Mouse (Mus musculus): ENCODE data around the gene Cyp51. TPM values are rescaled to one million over a fixed set of nuclear protein-coding genes. Genes with fewer than 3 reads are reported as not detected.
"Not testable (repeated sequence)": the region's sequence is repeated elsewhere in the genome, so short reads cannot be mapped to it uniquely, and the experiment has no call there.

The Cyp51 gene
- polyA plus RNA-seq (2014; fragmentation: Nextera tagmentation; extraction: Ambion mirVana), result 150 and 170 TPM in 2 replicates

- under 1% methylated on average over 59 of the region's 59 CpGs for WGBS
- peak; percentile 99 for ATAC-seq (ENCODE audit: low FRiP score, low TSS enrichment)
- no peaks in the 10 kb centered on the region for H3K9me3 ChIP-seq (ENCODE audit: control insufficient read depth, low read length)
These were observed at the start of gene Cyp51 for GRCm38 (mm10) chr5:4104341-4105040. Gene Cyp51, minus strand, starts transcription at chr5:4104746.

GRCm38 (mm10) chr5:4112570-4113098, 8.1 kb upstream of the Cyp51 start:
- H3K27me3 ChIP-seq (ENCODE audit: control insufficient read depth, insufficient read depth, low read length), result no peaks in the 10 kb centered on the region
- DNase-seq, result no peak
- no peak overlapping the region for H3K4me2 ChIP-seq (ENCODE audit: low read length)
- H3K27ac ChIP-seq (replicated peaks; ENCODE audit: low read depth, low read length), result no peak overlapping the region
- H3K9me3 ChIP-seq (ENCODE audit: control insufficient read depth, low read length), result no peaks in the 10 kb centered on the region
- WGBS, result 93% methylated on average over 5 of the region's 5 CpGs
- no peak overlapping the region for H3K9ac ChIP-seq (replicated peaks; ENCODE audit: low read length)
- no peaks in the 10 kb centered on the region for H3K4me1 ChIP-seq (ENCODE audit: control insufficient read depth, insufficient read depth, low read length)
- no peak for ATAC-seq (ENCODE audit: low FRiP score, low TSS enrichment)
- no peaks in the 10 kb centered on the region for H3K36me3 ChIP-seq (ENCODE audit: control insufficient read depth, insufficient read depth, low read length)
- H3K4me3 ChIP-seq (replicated peaks; ENCODE audit: low read depth, low read length), result no peak overlapping the region

More at GRCm38 (mm10) chr5:4104341-4105040, at the start of gene Cyp51:
- Histone ChIP-seq H3K36me3 (ENCODE audit: control insufficient read depth, insufficient read depth, low read length) (peaks cover 30% of the 10 kb centered on the region), H3K4me2 (ENCODE audit: low read length) (peak within 1 kb of the TSS; percentile 74), H3K27me3 (ENCODE audit: control insufficient read depth, insufficient read depth, low read length) (no peaks in the 10 kb centered on the region), H3K4me3 (replicated peaks; ENCODE audit: low read depth, low read length) (peak within 1 kb of the TSS; percentile 97), H3K9ac (replicated peaks; ENCODE audit: low read length) (peak within 1 kb of the TSS; percentile 87), H3K4me1 (ENCODE audit: control insufficient read depth, insufficient read depth, low read length) (peaks cover 19% of the 10 kb centered on the region), H3K27ac (replicated peaks; ENCODE audit: low read depth, low read length) (peak within 1 kb of the TSS; percentile 99)
- DNase-seq, result peak; percentile 96

- ATAC-seq (ENCODE audit: low FRiP score, low TSS enrichment); DNase-seq; H3K27ac ChIP-seq (replicated peaks; ENCODE audit: low read depth, low read length); H3K4me2 ChIP-seq (ENCODE audit: low read length); H3K27me3 ChIP-seq (ENCODE audit: control insufficient read depth, insufficient read depth, low read length); H3K4me3 ChIP-seq (replicated peaks; ENCODE audit: low read depth, low read length); H3K9me3 ChIP-seq (ENCODE audit: control insufficient read depth, low read length); H3K9ac ChIP-seq (replicated peaks; ENCODE audit: low read length); H3K36me3 ChIP-seq (ENCODE audit: control insufficient read depth, insufficient read depth, low read length): not testable (repeated sequence)
- H3K4me1 ChIP-seq (ENCODE audit: control insufficient read depth, insufficient read depth, low read length), result peaks cover 11% of the 10 kb centered on the region
- 50% methylated on average over 7 of the region's 7 CpGs for WGBS
These were observed 2.5 kb upstream of the Cyp51 start for GRCm38 (mm10) chr5:4107056-4107455.

GRCm38 (mm10) chr5:4105651-4106186, 1.2 kb upstream of the Cyp51 start:
- Histone ChIP-seq H3K4me3 (replicated peaks; ENCODE audit: low read depth, low read length) (no peak overlapping the region), H3K4me2 (ENCODE audit: low read length) (no peak overlapping the region), H3K9me3 (ENCODE audit: control insufficient read depth, low read length) (no peaks in the 10 kb centered on the region), H3K27ac (replicated peaks; ENCODE audit: low read depth, low read length) (peak overlapping the region; percentile 99), H3K36me3 (ENCODE audit: control insufficient read depth, insufficient read depth, low read length) (peaks cover 20% of the 10 kb centered on the region), H3K4me1 (ENCODE audit: control insufficient read depth, insufficient read depth, low read length) (peaks cover 14% of the 10 kb centered on the region), H3K9ac (replicated peaks; ENCODE audit: low read length) (no peak overlapping the region), H3K27me3 (ENCODE audit: control insufficient read depth, insufficient read depth, low read length) (no peaks in the 10 kb centered on the region)
- ATAC-seq (ENCODE audit: low FRiP score, low TSS enrichment), result no peak
- DNase-seq, result no peak
- WGBS, result 95% methylated on average over 2 of the region's 2 CpGs

- H3K9ac ChIP-seq (replicated peaks; ENCODE audit: low read length), result peak overlapping the region; percentile 87
- no peaks in the 10 kb centered on the region for H3K27me3 ChIP-seq (ENCODE audit: control insufficient read depth, insufficient read depth, low read length)
- H3K9me3 ChIP-seq (ENCODE audit: control insufficient read depth, low read length), result no peaks in the 10 kb centered on the region
- H3K4me1 ChIP-seq (ENCODE audit: control insufficient read depth, insufficient read depth, low read length), result peaks cover 19% of the 10 kb centered on the region
- peak; percentile 65 for ATAC-seq (ENCODE audit: low FRiP score, low TSS enrichment)
- 1% methylated on average over 41 of the region's 41 CpGs for WGBS
- H3K27ac ChIP-seq (replicated peaks; ENCODE audit: low read depth, low read length), result peak overlapping the region; percentile 99
- H3K4me2 ChIP-seq (ENCODE audit: low read length), result peak overlapping the region; percentile 74
- H3K4me3 ChIP-seq (replicated peaks; ENCODE audit: low read depth, low read length), result peak overlapping the region; percentile 97
- H3K36me3 ChIP-seq (ENCODE audit: control insufficient read depth, insufficient read depth, low read length), result peaks cover 37% of the 10 kb centered on the region
- DNase-seq, result no peak
These were observed 763 bp downstream of the Cyp51 start for GRCm38 (mm10) chr5:4103626-4104340.

- H3K9me3 ChIP-seq (ENCODE audit: control insufficient read depth, low read length), result no peaks in the 10 kb centered on the region
- DNase-seq (no peak), ATAC-seq (ENCODE audit: low FRiP score, low TSS enrichment) (no peak)
- WGBS, result 94% methylated on average over 2 of the region's 2 CpGs
- H3K4me2 ChIP-seq (ENCODE audit: low read length), result peak overlapping the region; percentile 74
- H3K27me3 ChIP-seq (ENCODE audit: control insufficient read depth, insufficient read depth, low read length), result no peaks in the 10 kb centered on the region
- H3K36me3 ChIP-seq (ENCODE audit: control insufficient read depth, insufficient read depth, low read length), result peaks cover 41% of the 10 kb centered on the region
- H3K9ac ChIP-seq (replicated peaks; ENCODE audit: low read length), result no peak overlapping the region
- no peak overlapping the region for H3K27ac ChIP-seq (replicated peaks; ENCODE audit: low read depth, low read length)
- peak overlapping the region; percentile 97; the same call in 1 of the 2 replicates for H3K4me3 ChIP-seq (replicated peaks; ENCODE audit: low read depth, low read length)
- peaks cover 19% of the 10 kb centered on the region for H3K4me1 ChIP-seq (ENCODE audit: control insufficient read depth, insufficient read depth, low read length)
These were observed 2.8 kb downstream of the Cyp51 start for GRCm38 (mm10) chr5:4101770-4102169.

- H3K9me3 ChIP-seq (ENCODE audit: control insufficient read depth, low read length), result no peaks in the 10 kb centered on the region
- H3K4me1 ChIP-seq (ENCODE audit: control insufficient read depth, insufficient read depth, low read length), result peaks cover 19% of the 10 kb centered on the region
- ATAC-seq (ENCODE audit: low FRiP score, low TSS enrichment) (no peak), DNase-seq (no peak)
- 98% methylated on average over 4 of the region's 4 CpGs for WGBS
- no peaks in the 10 kb centered on the region for H3K27me3 ChIP-seq (ENCODE audit: control insufficient read depth, insufficient read depth, low read length)
- no peak overlapping the region for H3K4me3 ChIP-seq (replicated peaks; ENCODE audit: low read depth, low read length)
- no peak overlapping the region for H3K4me2 ChIP-seq (ENCODE audit: low read length)
- H3K36me3 ChIP-seq (ENCODE audit: control insufficient read depth, insufficient read depth, low read length), result peaks cover 41% of the 10 kb centered on the region
- H3K27ac ChIP-seq (replicated peaks; ENCODE audit: low read depth, low read length), result no peak overlapping the region
- H3K9ac ChIP-seq (replicated peaks; ENCODE audit: low read length), result no peak overlapping the region
These were observed 3.5 kb downstream of the Cyp51 start for GRCm38 (mm10) chr5:4101031-4101430.

- Histone ChIP-seq H3K9ac (replicated peaks; ENCODE audit: low read length) (no peak overlapping the region), H3K4me1 (ENCODE audit: control insufficient read depth, insufficient read depth, low read length) (no peaks in the 10 kb centered on the region), H3K9me3 (ENCODE audit: control insufficient read depth, low read length) (no peaks in the 10 kb centered on the region), H3K4me2 (ENCODE audit: low read length) (no peak overlapping the region), H3K4me3 (replicated peaks; ENCODE audit: low read depth, low read length) (no peak overlapping the region), H3K27me3 (ENCODE audit: control insufficient read depth, insufficient read depth, low read length) (no peaks in the 10 kb centered on the region), H3K27ac (replicated peaks; ENCODE audit: low read depth, low read length) (no peak overlapping the region), H3K36me3 (ENCODE audit: control insufficient read depth, insufficient read depth, low read length) (peaks cover 60% of the 10 kb centered on the region)
- ATAC-seq (ENCODE audit: low FRiP score, low TSS enrichment) (no peak), DNase-seq (no peak)
- WGBS, result 97% methylated on average over 5 of the region's 5 CpGs
These were observed 10.1 kb downstream of the Cyp51 start for GRCm38 (mm10) chr5:4094471-4094870.

All from midbrain, embryonic 14.5 days (tissue).